Mouse (Mus musculus) thymus, postnatal 0 days (tissue): ENCODE results near the gene Kank3. TPM values are rescaled to one million over a fixed set of nuclear protein-coding genes. Genes with fewer than 3 reads are reported as not detected.

ENCODE experiments used
- DNase-seq: peaks from one replicate; pipeline ENCODE4 v3.0.0-alpha.2; 2015; ENCODE audit warnings: low spot score
- polyA plus RNA-seq: library from polyadenylated mRNA; unstranded; fragments of >200 nt; fragmentation: Nextera tagmentation; extraction: Ambion mirVana; gene quantifications from 2 replicates; pipeline ENCODE4 v1.2.1, GENCODE M21; 2015

The Kank3 gene
- polyA plus RNA-seq: 19.1 and 22.0 TPM in 2 replicates

DNA sequence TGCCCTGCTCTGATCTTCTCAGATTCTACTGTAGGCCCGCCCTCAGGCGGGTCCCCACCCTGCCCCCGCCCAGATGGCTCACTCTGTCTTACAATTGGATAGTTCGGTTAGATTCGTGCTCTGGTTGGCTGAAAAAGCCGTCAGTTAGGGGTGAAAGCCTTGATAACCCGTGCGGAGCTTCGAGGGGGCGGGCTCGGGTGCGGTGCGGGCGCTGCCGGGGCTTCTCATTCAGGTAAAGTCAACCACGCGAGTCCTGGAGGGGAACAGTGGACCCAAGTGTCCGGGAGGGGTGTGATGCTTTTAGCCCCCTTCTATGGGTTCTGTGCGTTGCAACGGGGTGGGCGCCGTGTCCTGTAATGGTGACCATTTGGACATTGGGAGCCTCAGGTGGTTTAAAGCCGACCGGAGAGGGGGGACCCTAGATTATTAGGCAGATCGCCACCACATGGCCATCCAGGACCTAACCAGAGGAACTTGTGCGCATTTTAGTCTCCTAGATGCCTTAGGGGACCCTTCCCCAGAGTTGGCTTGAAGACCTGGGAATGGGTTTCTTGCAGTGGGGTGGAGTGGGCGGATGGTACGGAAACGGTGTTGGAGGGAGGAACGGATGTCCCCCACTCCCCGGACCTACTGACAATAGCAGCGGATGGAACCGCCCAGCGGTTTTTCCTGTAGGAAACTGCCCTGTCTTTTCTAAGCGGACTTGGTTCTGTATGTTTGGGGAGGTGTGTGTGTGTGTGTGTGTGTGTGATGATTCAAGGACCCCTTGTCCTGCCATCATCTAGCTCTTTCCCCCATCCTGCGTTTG lies at the start of gene Kank3:
Gene Kank3, plus strand, starts transcription at position 186 of the 808 bp plus-strand sequence.
- peak; percentile 95 for DNase-seq

GRCm38 (mm10) chr17:33766389-33766788 lies 43.9 kb upstream of the Kank3 start:
- DNase-seq: no peak

- DNase-seq: no peak
These were observed 38.7 kb upstream of the Kank3 start for GRCm38 (mm10) chr17:33771617-33772016.

DNA sequence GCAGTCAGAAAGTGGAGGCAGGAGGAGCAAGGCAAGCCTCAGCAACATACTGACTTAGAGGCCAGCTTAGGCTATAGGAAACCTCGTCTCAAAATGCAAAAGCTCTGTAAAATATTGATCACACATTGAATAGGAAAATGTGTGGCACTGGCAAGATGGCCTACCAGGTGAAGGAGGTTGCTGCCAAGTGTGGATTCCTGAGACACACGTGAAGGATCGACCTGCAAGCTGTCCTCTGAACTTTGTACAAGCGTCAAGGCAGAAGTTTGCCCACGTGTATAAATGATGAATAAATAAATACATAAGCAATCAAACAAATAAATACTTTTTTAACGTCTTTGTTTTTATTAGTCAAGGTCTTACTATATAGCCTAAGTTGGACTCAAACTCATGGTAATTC lies 36.9 kb upstream of the Kank3 start:
- DNase-seq: no peak

GRCm38 (mm10) chr17:33773871-33774572 lies 36.3 kb upstream of the Kank3 start:
- DNase-seq: no peak

- no peak for DNase-seq
These were observed 35.7 kb upstream of the Kank3 start for GRCm38 (mm10) chr17:33774573-33775155.

GRCm38 (mm10) chr17:33775287-33775686 lies 35.0 kb upstream of the Kank3 start:
- DNase-seq: no peak

DNA sequence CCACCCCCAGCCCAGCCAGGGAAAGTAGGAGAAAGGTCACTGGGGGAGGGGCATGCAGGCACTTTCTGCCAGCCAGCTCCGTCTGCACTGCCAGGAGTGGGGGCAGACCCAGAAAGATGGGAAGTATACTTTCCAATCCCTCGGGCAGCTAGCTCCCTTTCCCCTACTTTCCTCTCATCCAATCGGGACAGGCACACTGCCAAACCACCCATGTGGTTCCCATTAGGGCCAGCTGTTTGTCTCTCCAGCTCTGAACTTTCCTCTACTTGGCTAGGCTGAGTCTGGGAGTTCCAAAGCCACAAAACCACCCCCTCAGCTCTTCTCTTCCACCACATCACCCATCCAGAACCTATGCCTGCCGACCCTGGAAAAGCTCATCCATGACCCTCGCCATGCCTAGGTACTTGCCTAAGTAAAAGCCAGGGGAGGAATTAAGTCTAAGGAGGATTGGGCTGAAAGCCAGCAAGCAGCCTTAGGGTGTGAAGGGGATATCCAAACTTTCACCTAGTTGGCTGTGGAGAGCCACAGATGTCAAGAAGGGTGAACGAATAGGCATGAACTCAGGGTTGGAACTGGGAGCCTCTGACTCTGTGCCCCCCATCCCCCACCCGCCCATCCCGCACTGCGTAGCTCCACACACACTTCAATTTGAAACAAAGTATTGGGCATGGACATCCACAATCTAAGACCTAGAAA lies 30.9 kb upstream of the Kank3 start:
- no peak for DNase-seq

DNA sequence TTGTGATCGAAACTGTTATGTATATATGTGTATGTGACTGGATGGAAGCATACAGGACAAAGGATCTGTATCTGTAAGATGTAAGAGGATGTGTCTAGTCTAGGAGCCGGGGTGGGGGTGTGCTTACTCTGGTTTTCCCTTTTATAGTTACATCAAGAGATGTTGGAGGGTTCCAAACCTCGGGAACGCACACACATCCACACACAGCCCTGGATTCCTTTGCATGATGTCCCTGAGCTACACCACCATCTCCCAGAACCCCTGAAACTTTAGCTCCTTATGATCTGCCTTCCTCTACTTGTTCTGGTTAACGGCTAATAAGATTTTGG lies 30.4 kb upstream of the Kank3 start:
- no peak for DNase-seq

DNA sequence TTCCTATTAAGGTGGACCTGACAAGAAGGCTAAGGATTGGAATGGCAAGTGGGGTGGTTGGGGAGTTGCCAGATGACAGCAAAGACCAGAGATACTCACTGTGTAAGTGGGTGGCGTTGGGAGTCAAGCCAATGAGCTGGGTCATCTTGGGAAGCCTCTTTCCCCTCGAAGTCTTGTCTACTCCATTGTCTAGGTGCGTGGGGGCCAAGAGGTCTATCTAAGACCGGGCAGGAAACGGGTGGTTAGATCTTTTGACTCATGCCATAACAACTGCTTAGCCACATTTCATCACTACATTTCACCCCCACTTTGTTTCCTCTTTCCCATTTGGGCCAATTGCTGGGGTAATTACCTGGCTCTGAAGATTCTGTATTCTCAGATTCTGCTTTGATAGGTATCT lies 29.9 kb upstream of the Kank3 start:
- peak; percentile 27 for DNase-seq

DNA sequence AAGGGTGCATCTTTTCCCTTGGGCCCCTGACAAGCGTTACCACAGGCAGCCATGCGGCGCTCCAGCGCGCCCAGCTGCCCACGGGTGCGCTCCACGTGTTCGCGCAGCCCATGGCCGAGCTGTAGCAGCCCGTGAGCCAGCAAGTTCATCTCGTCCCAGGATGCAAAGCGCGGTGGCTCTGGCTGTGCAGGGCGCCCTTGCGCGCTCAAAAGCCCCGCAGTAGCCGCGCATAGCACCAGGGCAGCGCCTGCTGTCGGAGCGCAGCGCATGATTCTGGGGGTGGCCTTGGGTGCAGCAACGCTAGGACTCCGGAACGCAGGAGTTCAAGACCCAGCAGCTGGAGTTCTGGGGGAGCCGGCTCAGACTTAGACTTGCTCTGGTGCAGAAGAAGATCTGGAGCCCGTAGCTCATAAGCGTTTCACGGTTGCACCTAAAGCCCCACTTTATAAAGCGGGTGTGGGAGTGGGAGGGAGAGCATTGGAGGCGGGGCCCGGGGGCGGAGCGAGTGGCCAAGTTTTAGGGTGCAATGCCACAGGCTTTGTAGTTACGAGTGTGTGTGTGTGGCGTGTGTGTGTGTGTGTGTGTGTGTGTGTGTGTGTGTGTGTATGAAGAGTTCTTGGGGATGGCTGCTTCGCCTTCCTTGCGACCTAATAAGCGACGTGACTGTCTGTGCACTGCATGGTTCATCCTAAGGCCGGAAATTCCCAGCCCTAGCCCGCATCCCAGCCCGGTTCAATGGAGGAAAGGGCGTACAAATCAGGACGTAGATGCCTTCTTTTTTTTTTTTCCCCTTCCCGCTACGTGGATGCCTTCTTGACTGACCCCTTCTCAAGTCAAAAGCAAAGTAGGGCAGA lies 29.0 kb upstream of the Kank3 start, which contains the start of gene Angptl4:
Gene Angptl4, minus strand, starts transcription at position 707 of the 854 bp plus-strand sequence.
- DNase-seq: peak; percentile 76

DNA sequence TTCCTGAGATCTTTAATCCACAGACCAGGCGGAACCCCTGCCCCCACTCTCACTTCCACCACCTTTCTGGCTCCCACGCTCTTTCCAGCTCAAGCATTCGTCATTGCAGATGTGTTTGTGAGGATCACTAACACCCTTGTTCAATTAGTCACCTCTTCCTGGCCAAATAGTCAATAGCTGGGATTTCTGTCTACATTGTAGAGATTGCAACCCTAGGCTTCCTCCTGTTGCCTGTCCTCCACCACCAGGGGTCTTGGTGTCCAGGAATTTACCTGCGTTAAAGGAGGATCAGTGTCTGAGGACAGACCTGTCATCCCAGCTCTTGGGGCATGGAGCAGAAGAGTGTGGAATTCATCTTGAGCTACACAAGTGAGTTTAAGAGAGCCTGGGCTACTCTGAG lies 28.3 kb upstream of the Kank3 start:
- no peak for DNase-seq

GRCm38 (mm10) chr17:33783408-33783807 lies 26.9 kb upstream of the Kank3 start:
- DNase-seq: no peak

DNA sequence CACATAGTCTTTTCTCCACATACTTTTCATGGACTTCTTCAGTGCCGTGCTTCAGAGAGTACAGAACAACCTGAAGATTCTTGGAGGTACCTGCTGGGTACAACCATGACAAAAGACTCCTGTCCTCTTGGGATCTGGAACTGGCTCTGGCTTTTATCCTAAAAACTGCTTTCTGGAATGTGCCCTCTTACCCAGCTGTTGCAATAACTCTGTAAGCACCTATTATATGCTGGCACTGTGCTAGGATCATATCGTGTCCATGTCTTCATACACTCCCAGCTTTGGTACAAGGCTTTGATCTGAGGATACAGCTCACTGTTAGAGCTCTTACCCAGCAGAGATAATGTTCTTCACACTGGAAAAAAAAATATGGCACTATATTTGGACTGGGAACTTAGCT lies 25.4 kb upstream of the Kank3 start:
- DNase-seq: no peak

DNA sequence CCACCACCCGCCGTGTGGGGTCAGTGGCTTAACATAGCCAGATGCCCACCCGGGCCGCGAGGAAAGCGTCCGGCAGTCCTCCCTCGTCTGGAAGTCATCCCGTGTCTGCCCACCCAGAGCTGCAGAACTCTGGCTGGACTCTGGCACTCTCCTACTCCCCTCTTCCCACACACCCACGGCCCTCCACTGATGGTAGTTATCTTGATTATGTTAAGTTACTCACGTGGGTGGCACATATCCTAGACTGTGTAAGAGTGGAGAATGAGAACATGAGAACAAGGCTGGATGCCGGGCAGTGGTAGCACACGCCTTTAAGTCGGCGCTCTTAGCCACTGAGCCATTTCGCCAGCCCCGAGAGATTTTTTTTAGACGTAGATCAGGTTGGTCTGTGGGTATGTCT lies 23.9 kb upstream of the Kank3 start:
- no peak for DNase-seq

GRCm38 (mm10) chr17:33788732-33789131 lies 21.6 kb upstream of the Kank3 start:
- no peak for DNase-seq

GRCm38 (mm10) chr17:33798306-33798705 lies 12.0 kb upstream of the Kank3 start:
- DNase-seq: no peak

DNA sequence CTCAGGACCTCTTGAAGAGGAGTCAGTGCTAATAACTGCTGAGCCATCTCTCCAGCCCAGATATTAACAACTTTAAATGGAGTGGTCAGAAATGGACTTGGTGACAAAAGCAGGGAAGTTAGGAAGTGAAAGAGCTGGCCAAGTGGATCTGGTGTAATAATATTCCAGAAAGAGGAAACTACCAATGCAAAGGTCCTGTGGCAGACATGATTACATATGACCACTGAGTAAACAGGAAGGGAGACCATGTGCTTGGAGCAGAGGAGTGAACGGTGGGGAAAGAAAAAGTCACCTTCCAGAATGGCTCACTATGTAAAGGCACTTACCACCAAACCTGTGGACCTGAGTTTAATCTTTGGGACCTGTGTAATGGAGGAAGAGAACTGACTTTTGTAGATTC lies 11.0 kb upstream of the Kank3 start:
- DNase-seq: no peak

- peak; percentile 45 for DNase-seq
These were observed 8.1 kb upstream of the Kank3 start for GRCm38 (mm10) chr17:33802221-33802620.

- no peak for DNase-seq
These were observed 6.1 kb upstream of the Kank3 start for GRCm38 (mm10) chr17:33804205-33804604.

DNA sequence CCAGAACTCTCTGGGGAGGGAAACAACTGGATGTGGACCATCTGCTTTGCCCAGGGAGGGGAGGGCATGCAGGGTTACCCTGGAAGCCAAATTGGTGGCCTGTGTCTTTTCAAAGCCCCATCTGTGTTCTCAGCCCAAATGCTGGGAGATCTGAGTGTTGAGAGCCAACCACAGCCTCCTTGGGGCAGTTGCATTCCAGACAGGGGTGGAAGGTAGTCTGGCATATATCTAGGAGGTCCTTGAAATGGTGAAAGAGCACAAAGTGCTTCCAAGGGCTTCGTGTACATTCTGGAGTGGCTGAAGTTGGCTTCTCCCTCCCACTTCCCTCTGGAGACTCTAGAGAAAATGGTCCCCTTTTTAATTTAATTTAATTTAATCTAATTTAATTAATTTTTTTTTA lies 5.6 kb upstream of the Kank3 start:
- DNase-seq: no peak
